Mouse (Mus musculus): Measurements from ENCODE around the gene Rbx1. TPM values are rescaled to one million over a fixed set of nuclear protein-coding genes. Genes with fewer than 3 reads are reported as not detected.

Rbx1 gene
- polyA plus RNA-seq, 1 experiment from 2014 or later: 337 TPM

DNA sequence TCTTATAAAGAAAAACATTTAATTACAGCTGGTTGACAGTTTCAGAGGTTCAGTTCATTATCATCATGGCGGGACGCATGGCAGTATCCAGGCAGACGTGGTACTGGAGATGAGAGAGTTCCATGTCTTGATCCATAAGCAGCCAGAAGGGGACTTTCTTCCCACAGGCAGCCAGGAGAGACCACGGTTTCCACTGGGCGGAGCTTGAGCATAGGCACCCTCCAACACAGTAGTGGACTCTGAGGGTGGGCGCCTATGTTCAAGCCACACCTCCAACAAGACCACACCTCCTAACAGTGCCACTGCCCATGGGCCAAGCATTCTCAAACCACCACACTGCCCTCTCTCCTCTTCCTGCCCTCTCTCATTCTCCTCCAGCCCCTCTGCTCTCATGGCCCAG is 17.6 kb downstream of the Rbx1 start:
- no peak overlapping the region for H3K4me2 ChIP-seq
- H3K4me3 ChIP-seq (replicated peaks): no peak overlapping the region
- H3K36me3 ChIP-seq: no peaks in the 10 kb centered on the region
- DNase-seq: no peak
- H3K9ac ChIP-seq: no peak overlapping the region
- no peak overlapping the region for H3K27ac ChIP-seq
- peaks cover 19% of the 10 kb centered on the region for H3K4me1 ChIP-seq (replicated peaks)
- ATAC-seq (ENCODE audit: low read depth): no peak
- H3K27me3 ChIP-seq: no peaks in the 10 kb centered on the region
- WGBS (ENCODE audit: insufficient replicate concordance): 73% methylated on average over 6 of the region's 6 CpGs
- H3K9me3 ChIP-seq (replicated peaks): no peaks in the 10 kb centered on the region

GRCm38 (mm10) chr15:81485483-81485882 is 19.4 kb downstream of the Rbx1 start:
- ATAC-seq (ENCODE audit: low read depth) (no peak), DNase-seq (no peak)
- no peak overlapping the region for H3K9ac ChIP-seq
- H3K4me3 ChIP-seq (replicated peaks): no peak overlapping the region
- H3K4me2 ChIP-seq: no peak overlapping the region
- no peaks in the 10 kb centered on the region for H3K27me3 ChIP-seq
- no peaks in the 10 kb centered on the region for H3K36me3 ChIP-seq
- no peak overlapping the region for H3K27ac ChIP-seq
- H3K9me3 ChIP-seq (replicated peaks): no peaks in the 10 kb centered on the region
- 66% methylated on average over 4 of the region's 4 CpGs for WGBS (ENCODE audit: insufficient replicate concordance)
- H3K4me1 ChIP-seq (replicated peaks): peaks cover 19% of the 10 kb centered on the region

DNA sequence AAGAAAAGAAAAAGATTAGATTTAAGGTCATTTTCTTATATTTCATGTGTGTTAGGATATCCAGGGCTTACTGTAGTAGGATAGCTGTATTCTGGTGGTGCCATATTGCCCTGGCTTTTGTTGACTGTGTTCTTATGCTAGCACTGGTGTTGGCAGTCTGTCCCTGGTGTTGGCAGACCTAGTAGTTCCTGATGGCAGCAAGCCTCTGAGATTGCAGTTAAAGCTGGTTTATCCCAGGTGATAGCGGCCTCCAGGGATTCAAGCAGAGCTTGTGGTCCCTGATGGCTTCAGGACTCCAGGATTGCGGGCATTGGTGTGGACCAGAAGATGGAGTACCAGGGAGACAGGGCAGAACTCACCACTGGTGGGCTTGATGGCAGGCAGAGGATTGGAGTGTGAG is 37.4 kb downstream of the Rbx1 start:
- H3K4me2 ChIP-seq: no peak overlapping the region
- H3K9ac ChIP-seq: no peak overlapping the region
- H3K36me3 ChIP-seq: no peaks in the 10 kb centered on the region
- no peak overlapping the region for H3K4me3 ChIP-seq (replicated peaks)
- H3K9me3 ChIP-seq (replicated peaks): no peaks in the 10 kb centered on the region
- H3K27ac ChIP-seq: no peak overlapping the region
- DNase-seq (no peak), ATAC-seq (ENCODE audit: low read depth) (no peak)
- WGBS (ENCODE audit: insufficient replicate concordance): 72% methylated on average over 2 of the region's 2 CpGs
- H3K27me3 ChIP-seq: no peaks in the 10 kb centered on the region
- no peaks in the 10 kb centered on the region for H3K4me1 ChIP-seq (replicated peaks)

- Histone ChIP-seq H3K9ac (no peak overlapping the region), H3K4me2 (no peak overlapping the region), H3K36me3 (no peaks in the 10 kb centered on the region), H3K27me3 (no peaks in the 10 kb centered on the region), H3K4me1 (replicated peaks) (no peaks in the 10 kb centered on the region), H3K9me3 (replicated peaks) (no peaks in the 10 kb centered on the region), H3K27ac (no peak overlapping the region), H3K4me3 (replicated peaks) (no peak overlapping the region)
- DNase-seq (no peak), ATAC-seq (ENCODE audit: low read depth) (no peak)
- WGBS (ENCODE audit: insufficient replicate concordance): 77% methylated on average over 2 of the region's 2 CpGs
Measured at GRCm38 (mm10) chr15:81503995-81504394, 37.9 kb downstream of the Rbx1 start.

DNA sequence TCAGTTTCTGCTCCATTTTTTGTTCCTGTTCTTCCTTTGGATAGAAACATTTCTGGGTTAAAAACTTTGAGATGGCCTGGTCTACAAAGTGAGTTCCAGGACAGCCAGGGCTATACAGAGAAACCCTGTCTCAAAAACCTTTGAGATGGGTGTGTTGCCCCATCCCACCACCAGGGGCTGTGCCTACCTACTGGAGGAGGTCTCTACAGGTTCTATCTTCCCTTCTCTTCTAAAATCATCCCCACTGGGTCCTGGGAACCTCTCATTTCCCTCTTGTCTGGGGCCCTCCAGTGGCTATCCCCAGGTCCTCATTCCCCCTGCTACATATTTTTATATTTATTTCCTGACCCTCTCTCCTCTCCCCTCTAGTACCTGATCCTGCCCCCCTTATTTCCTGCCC is 41.1 kb downstream of the Rbx1 start:
- H3K4me2 ChIP-seq: no peak overlapping the region
- DNase-seq (peak; percentile 40), ATAC-seq (ENCODE audit: low read depth) (0 out of 2 replicates have a peak, but pooled peaks have one; percentile 39)
- no peaks in the 10 kb centered on the region for H3K9me3 ChIP-seq (replicated peaks)
- H3K36me3 ChIP-seq: no peaks in the 10 kb centered on the region
- no peak overlapping the region for H3K4me3 ChIP-seq (replicated peaks)
- no peak overlapping the region for H3K9ac ChIP-seq
- H3K27ac ChIP-seq: no peak overlapping the region
- peaks cover 8% of the 10 kb centered on the region for H3K4me1 ChIP-seq (replicated peaks)
- no peaks in the 10 kb centered on the region for H3K27me3 ChIP-seq

DNA sequence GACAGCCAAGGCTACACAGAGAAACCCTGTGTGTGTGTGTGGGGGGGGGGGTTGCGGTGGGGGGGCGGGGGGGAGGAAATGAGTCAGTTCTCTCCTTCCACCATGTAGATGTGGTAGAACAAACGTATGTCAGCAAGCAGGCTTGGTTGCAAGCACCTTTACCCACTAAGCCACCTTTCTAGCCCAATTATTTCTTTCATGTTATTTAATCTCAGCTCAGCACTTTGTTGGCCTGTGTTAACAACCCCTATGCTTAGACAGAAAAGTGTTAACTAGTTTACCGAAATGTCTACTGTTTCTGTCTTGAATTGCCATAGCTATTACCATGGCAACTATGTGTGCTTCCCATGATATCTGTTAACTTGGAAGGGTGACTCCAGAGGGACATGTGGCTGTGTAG is 44.5 kb downstream of the Rbx1 start:
- Histone ChIP-seq H3K4me2 (no peak overlapping the region), H3K4me3 (replicated peaks) (no peak overlapping the region), H3K4me1 (replicated peaks) (peaks cover 29% of the 10 kb centered on the region), H3K27ac (no peak overlapping the region), H3K9me3 (replicated peaks) (no peaks in the 10 kb centered on the region), H3K27me3 (no peaks in the 10 kb centered on the region), H3K36me3 (no peaks in the 10 kb centered on the region), H3K9ac (no peak overlapping the region)
- 59% methylated on average over 4 of the region's 4 CpGs for WGBS (ENCODE audit: insufficient replicate concordance)
- no peak for ATAC-seq (ENCODE audit: low read depth)
- no peak for DNase-seq

DNA sequence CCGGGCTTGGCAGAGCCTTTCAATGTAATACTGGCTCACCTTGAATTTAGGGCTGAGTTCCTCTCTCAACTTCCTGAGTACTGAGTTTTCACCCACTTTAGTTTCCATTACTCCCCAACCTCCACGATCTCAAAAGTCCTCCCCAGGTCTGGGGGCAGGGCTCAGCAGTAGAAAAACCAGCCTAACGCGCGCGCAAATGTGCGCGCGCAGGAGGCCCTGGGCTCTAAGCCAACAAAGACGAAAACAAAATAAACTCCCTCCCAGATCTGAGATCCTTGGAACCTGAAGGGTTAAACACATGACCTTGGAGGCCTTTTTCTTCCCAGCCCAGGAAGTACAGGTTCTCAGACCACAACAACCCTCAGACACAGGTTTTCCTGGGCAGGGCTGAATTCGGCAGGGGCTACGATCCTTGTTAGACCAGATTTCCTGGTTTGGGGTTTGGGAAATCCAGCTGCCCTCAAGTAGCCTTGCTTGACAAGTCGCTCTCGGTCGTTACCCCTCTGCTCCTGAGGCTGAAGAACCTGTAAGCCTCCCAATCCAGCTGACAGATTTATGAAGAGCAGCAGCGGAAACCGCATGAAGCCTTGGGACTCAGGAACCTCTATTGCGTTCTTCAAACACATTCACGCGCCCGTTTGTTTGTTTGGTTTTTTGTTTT is 45.6 kb downstream of the Rbx1 start:
- H3K27me3 ChIP-seq: no peaks in the 10 kb centered on the region
- 25% methylated on average over 21 of the region's 21 CpGs for WGBS (ENCODE audit: insufficient replicate concordance)
- H3K36me3 ChIP-seq: no peaks in the 10 kb centered on the region
- H3K9me3 ChIP-seq (replicated peaks): no peaks in the 10 kb centered on the region
- no peak for DNase-seq
- H3K9ac ChIP-seq: peak overlapping the region; percentile 49; the same call in 1 of the 2 replicates
- H3K4me3 ChIP-seq (replicated peaks): peak overlapping the region; percentile 18
- H3K4me2 ChIP-seq: peak overlapping the region; percentile 54
- H3K27ac ChIP-seq: no peak overlapping the region
- no peak for ATAC-seq (ENCODE audit: low read depth)
- peaks cover 29% of the 10 kb centered on the region for H3K4me1 ChIP-seq (replicated peaks)

DNA sequence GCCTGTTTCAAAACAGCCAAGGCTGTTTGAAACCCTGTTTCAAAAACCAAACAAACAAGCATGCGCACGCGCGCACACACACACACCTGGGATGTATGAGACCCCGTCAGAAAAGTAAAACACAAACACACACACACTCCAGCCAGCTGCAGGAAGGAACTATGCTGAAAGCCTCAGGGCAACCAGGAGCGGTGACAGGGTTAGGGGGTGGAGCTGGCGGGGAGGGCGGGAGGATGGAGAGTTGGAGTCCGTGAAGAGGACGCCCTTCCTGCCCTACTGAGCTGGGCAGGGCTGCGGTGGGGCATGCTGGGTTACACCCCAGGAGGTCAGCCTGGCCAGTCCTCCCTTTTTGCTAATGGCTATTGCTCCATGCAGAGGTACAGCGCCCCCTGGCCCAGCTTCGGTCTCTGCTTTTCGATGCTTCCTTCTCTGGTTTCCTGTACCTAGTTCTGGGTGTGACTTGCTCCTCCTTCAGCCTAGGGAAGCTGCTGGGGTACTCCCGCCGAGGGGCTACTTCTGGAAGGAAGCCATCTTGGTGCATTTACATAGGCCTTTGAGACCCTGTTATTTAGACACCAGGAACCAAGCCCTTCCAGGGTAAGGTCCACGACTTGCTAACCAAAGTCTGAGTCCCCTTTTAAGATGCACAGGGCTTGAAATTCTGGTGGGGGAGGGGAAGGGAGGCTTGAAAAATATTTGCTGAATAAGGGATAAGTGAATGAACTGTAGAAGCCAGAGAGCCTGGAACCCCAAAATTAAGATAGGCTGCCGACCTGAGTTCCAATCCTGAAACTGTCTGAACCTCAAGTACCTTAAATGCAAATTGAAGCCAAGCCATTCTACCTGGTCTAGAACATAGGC is 48.2 kb downstream of the Rbx1 start:
- Histone ChIP-seq H3K27me3 (no peaks in the 10 kb centered on the region), H3K4me3 (replicated peaks) (peak overlapping the region; percentile 44), H3K4me1 (replicated peaks) (peaks cover 29% of the 10 kb centered on the region), H3K4me2 (peak overlapping the region; percentile 64), H3K36me3 (no peaks in the 10 kb centered on the region), H3K9ac (peak overlapping the region; percentile 57), H3K27ac (peak overlapping the region; percentile 59), H3K9me3 (replicated peaks) (no peaks in the 10 kb centered on the region)
- WGBS (ENCODE audit: insufficient replicate concordance): 7% methylated on average over 17 of the region's 18 CpGs
- ATAC-seq (ENCODE audit: low read depth) (peak; percentile 97), DNase-seq (peak; percentile 72)

GRCm38 (mm10) chr15:81515221-81515620 is 49.1 kb downstream of the Rbx1 start:
- DNase-seq (no peak), ATAC-seq (ENCODE audit: low read depth) (no peak)
- Histone ChIP-seq H3K4me2 (no peak overlapping the region), H3K36me3 (no peaks in the 10 kb centered on the region), H3K9me3 (replicated peaks) (no peaks in the 10 kb centered on the region), H3K9ac (no peak overlapping the region), H3K27me3 (no peaks in the 10 kb centered on the region), H3K4me3 (replicated peaks) (no peak overlapping the region), H3K4me1 (replicated peaks) (peaks cover 29% of the 10 kb centered on the region), H3K27ac (no peak overlapping the region)
- 73% methylated on average over 3 of the region's 3 CpGs for WGBS (ENCODE audit: insufficient replicate concordance)

DNA sequence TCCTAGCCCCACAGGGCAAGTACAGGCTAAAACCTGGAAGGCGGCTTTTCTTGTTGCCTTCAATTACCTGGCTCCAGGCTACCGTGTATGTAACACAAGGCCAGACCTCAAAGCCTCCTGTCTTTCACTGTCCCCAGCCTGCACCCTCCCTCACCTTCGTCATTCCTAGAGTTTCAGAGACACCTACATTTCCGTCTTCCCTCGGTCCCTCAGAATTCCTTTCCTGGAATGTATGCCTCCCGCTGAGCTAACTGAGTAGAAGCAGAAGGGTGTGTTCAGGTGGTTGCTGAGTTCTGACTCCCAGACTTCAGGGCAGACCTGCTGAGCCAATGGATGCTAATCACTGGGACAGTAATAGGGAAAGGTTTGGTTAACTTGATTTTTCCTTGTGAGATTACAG is 51.9 kb downstream of the Rbx1 start:
- Histone ChIP-seq H3K4me3 (replicated peaks) (no peak overlapping the region), H3K27ac (no peak overlapping the region), H3K9ac (no peak overlapping the region), H3K4me2 (no peak overlapping the region), H3K36me3 (no peaks in the 10 kb centered on the region), H3K9me3 (replicated peaks) (no peaks in the 10 kb centered on the region), H3K4me1 (replicated peaks) (peaks cover 41% of the 10 kb centered on the region), H3K27me3 (no peaks in the 10 kb centered on the region)
- DNase-seq (no peak), ATAC-seq (ENCODE audit: low read depth) (no peak)
- 73% methylated on average over 6 of the region's 6 CpGs for WGBS (ENCODE audit: insufficient replicate concordance)

DNA sequence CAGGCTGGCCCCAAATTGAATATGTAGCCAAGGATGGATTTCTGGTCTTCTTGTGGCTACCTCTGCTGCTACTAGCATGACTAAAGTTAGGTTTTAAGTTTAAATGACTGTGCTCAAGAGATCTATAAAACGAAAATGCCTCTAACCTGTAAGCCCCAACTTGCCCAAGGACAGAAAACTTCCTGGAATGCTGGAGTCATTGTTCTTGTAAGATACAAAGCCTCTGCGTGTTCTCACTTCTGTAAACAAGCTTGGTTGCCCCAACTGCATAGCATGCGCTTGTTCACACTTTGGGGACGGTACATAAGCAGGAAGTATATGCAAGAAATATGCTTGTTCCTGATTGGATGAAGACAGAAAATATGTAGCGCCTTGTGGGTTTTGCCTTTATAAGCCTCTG is 52.7 kb downstream of the Rbx1 start:
- Histone ChIP-seq H3K27ac (no peak overlapping the region; the same call in 1 of the 2 replicates), H3K36me3 (no peaks in the 10 kb centered on the region), H3K9me3 (replicated peaks) (no peaks in the 10 kb centered on the region), H3K4me3 (replicated peaks) (no peak overlapping the region), H3K4me1 (replicated peaks) (peaks cover 45% of the 10 kb centered on the region), H3K4me2 (no peak overlapping the region), H3K9ac (no peak overlapping the region), H3K27me3 (no peaks in the 10 kb centered on the region)
- no peak for ATAC-seq (ENCODE audit: low read depth)
- no peak for DNase-seq
- 65% methylated on average over 5 of the region's 5 CpGs for WGBS (ENCODE audit: insufficient replicate concordance)

All from liver, embryonic 13.5 days (tissue).